Mouse (Mus musculus) retina, postnatal 1 day (tissue): Measurements from ENCODE around the gene Olfr1178.
A peak's percentile ranks its signal among the peaks of the same experiment; 100 is the strongest.

Experiments
- DNase-seq: peaks from one replicate; pipeline ENCODE4 v3.0.0-alpha.2; 2012

Gene Olfr1178

DNA sequence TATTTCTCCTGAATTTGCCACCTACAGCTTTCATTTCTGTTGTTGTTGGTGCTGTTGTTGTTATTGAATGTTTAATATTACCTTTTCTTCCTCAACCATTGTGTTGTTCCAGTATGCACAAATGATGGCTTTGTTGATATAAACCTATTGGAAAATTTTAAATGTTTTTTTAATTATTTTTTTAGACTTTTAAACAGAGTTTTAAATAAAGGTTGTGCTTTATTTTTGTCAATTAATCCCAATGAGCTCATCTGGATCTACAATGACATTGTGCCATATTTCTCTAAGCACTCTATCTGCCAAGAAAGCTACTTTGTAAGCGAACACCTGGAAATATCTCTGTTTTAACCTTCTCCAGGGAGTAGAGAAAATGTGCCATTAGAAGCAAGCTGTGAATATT is at the start of gene Olfr1178:
Gene Olfr1178, plus strand, starts transcription at position 301 of the 400 bp plus-strand sequence.
- no peak for DNase-seq

DNA sequence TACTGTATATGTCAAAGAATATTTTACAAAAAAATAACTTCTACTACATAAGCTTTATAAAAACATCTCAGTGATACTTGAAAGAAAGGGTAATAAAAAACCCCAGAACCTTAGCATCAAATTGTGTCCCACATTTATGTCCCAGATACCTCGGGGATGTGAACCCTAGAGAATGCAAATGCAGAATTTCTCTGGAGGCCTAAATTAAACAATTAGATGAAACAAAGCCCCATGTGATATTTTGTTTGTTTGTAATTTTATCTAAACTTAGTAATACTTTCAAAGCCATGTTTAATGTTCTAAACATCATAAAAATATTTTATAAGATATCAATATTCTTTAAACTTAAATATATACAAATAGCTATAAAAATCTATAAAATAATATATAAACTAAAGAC is 40.5 kb upstream of the Olfr1178 start, which contains the start of gene Olfr1177-ps:
Gene Olfr1177-ps, minus strand, starts transcription at position 101 of the 400 bp plus-strand sequence.
- DNase-seq, result no peak

DNA sequence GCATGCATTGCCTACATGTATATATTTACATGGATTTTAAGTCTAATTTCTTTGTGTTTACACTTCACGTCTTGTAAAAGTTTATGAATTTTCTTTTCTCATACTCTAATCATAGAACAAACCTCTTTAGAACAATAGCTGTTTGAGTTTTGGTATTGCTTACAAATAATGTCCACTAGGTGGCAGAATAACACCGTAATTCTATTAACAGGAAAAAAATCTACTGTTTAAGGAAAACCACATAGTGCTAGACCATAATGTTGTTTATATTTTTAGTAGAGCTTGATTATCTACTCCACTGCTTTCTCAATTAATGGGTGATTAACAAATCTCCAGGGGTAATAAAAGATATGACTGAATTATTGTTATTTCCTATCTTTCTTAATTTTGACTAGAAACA is 30.6 kb upstream of the Olfr1178 start:
- peak; percentile 56 for DNase-seq

DNA sequence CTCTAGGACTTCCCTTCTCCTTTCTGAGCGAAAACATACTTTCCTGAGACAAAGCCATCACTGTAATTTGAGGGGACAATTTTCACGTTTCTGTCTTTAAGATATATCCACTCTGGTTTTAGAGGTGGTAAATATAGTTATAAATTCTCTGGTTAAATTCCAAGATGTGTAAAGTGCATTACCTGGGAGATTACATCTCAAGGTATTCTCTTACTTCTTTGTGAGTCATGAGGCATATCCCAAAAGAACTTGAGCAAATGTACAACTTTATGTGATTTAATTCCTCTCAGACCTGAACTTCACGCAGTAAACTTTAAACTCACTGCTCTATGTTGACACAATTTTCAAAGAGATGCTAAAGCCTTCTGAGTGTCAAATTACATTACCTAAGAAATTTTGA is 19.5 kb downstream of the Olfr1178 start, which contains the start of gene Olfr1179:
Gene Olfr1179, minus strand, starts transcription at position 101 of the 400 bp plus-strand sequence.
- no peak for DNase-seq

DNA sequence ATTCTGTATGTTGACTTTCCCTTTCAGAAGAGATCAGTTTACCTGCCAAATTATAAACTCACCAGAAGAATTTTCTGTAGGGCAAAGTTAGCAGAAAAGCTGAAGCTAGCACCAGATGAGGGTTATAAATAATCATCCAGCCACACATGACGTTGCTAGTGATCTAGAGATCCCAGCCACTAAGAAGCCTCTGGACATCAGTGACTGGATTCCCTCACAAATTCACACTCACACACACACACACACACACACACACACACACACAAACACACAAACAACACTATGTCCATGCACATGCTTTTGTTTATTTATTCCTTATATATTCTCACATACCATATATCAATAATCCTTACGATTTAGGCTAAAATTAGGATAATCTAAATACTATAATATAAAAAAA is 32.2 kb downstream of the Olfr1178 start, which contains the start of gene Olfr1180:
Gene Olfr1180, minus strand, starts transcription at position 101 of the 400 bp plus-strand sequence.
- DNase-seq, result no peak

DNA sequence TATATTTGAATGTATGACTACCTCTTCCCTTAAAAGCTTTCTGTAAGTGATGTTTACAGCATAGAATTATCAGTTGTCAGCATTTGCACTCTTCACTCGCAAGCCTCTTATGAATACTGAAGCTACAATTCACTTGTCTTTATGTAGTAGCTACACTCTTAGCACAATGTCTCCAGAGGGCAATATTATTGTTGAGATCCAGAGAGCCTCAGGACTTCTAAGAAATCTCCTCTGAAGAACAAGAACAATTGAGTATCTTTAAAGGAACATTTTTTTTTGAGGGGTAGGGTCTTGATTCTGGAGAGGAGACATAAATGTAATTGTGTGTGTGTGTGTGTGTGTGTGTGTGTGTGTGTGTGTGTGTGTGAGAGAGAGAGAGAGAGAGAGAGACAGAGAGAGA is 39.2 kb downstream of the Olfr1178 start, which contains the start of gene Olfr1181:
Gene Olfr1181, minus strand, starts transcription at position 101 of the 400 bp plus-strand sequence.
- DNase-seq, result no peak

DNA sequence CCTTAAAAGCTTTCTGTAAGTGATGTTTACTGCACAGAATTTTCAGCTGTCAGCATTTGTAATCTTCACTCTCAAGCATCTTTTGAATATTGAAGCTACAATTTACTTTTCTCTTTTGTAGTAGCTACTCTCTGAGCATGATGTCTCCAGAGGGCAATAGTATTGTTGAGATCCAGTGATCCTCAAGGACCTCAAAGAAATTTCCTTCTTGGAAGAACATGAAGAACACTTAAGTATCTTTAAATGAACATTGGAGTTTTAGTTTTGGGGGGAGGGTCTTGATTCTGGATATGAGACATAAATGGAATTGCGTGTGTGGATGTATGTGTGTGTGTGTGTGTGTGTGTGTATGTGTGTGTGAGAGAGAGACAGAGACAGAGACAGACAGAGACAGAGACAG is 62.2 kb downstream of the Olfr1178 start, which contains the start of gene Gm13757:
Gene Gm13757, minus strand, starts transcription at position 101 of the 400 bp plus-strand sequence.
- DNase-seq, result peak; percentile 33
